Comparison of ENCODE assay signal across 8 mouse cellular contexts in genomic region chr17:66755191-66755654, GRCm38 (mm10).
DNase-seq lines count a peak whose midpoint lies in the region; ATAC-seq and TF ChIP-seq lines count a peak whose summit lies in the region.

No protein-coding gene starts in this region.

- peak; percentile 25 for DNase-seq in gastrocnemius, adult 2 months
- DNase-seq in gastrocnemius, postnatal 14 days: no peak
- peak; percentile 71 to 72 for DNase-seq in cerebellum, postnatal 14 days
- DNase-seq in gastrocnemius, postnatal 25 days: peak; percentile 12
- peak; percentile 51 for DNase-seq in kidney, adult 9 months
- DNase-seq in limb, embryonic 11.5 days (ENCODE audit: low spot score): peak; percentile 78
- no peak for DNase-seq in thymus, adult 2 months

- H3K4me2 ChIP-seq in limb, embryonic 11.5 days (ENCODE audit: low read depth, severe bottlenecking): no peak overlapping the region
- no peak overlapping the region for H3K4me2 ChIP-seq in neural tube, embryonic 12.5 days (replicated peaks)

- intact Hi-C loops in gastrocnemius, adult 2 months (cut with DNase I): loop anchor here (5.0 kb wide), 1 partner anchor 73 kb away; no protein-coding TSS in a partner anchor
- intact Hi-C loops in gastrocnemius, postnatal 14 days (cut with DNase I; ENCODE audit: low total_unique reads): no loop called here

- no peak overlapping the region for H3K27ac ChIP-seq in gastrocnemius, adult 2 months
- H3K27ac ChIP-seq in limb, embryonic 11.5 days (replicated peaks; ENCODE audit: low read depth, low read length): no peak overlapping the region
- no peak overlapping the region for H3K27ac ChIP-seq in neural tube, embryonic 12.5 days
- no peak overlapping the region for H3K27ac ChIP-seq in thymus, adult 2 months (ENCODE audit: control insufficient read depth, insufficient read depth, low read length)

- TF ChIP-seq POLR2A in thymus, adult 2 months (IDR thresholded peaks at IDR 0.05; ENCODE audit: control insufficient read depth, extremely low read depth, insufficient read depth, low read length, poor library complexity): no peak

- H3K27me3 ChIP-seq in limb, embryonic 11.5 days (ENCODE audit: control insufficient read depth, insufficient read depth, low read length): peaks cover 9% of the 10 kb centered on the region; the same call in 1 of the 2 replicates
- no peaks in the 10 kb centered on the region for H3K27me3 ChIP-seq in neural tube, embryonic 12.5 days (replicated peaks)
- no peaks in the 10 kb centered on the region for H3K27me3 ChIP-seq in thymus, adult 2 months (ENCODE audit: control insufficient read depth, insufficient read depth, low read length)

- no peaks in the 10 kb centered on the region for H3K9me3 ChIP-seq in limb, embryonic 11.5 days (ENCODE audit: control insufficient read depth, low read length)
- no peaks in the 10 kb centered on the region for H3K9me3 ChIP-seq in neural tube, embryonic 12.5 days

- peak; percentile 54 for TF ChIP-seq CTCF in gastrocnemius, adult 2 months (IDR thresholded peaks at IDR 0.05)
- TF ChIP-seq CTCF in thymus, adult 2 months (IDR thresholded peaks at IDR 0.05; ENCODE audit: borderline replicate concordance, control insufficient read depth, extremely low read depth, insufficient read depth, low read length, poor library complexity): no peak

- no peak overlapping the region for H3K4me3 ChIP-seq in gastrocnemius, adult 2 months
- H3K4me3 ChIP-seq in limb, embryonic 11.5 days (ENCODE audit: low read depth, low read length): no peak overlapping the region
- no peak overlapping the region for H3K4me3 ChIP-seq in neural tube, embryonic 12.5 days
- H3K4me3 ChIP-seq in thymus, adult 2 months (ENCODE audit: control insufficient read depth, insufficient read depth, low read length): no peak overlapping the region

- H3K9ac ChIP-seq in limb, embryonic 11.5 days (ENCODE audit: low read length): no peak overlapping the region
- no peak overlapping the region for H3K9ac ChIP-seq in neural tube, embryonic 12.5 days

- 9% methylated on average over 3 of the region's 3 CpGs for WGBS in limb, embryonic 11.5 days
- WGBS in neural tube, embryonic 12.5 days: 21% methylated on average over 3 of the region's 3 CpGs
- 42% methylated on average over 3 of the region's 3 CpGs for WGBS in thymus, adult 2 months

- peaks cover 4% of the 10 kb centered on the region; the same call in 1 of the 2 replicates for H3K4me1 ChIP-seq in limb, embryonic 11.5 days (ENCODE audit: control insufficient read depth, insufficient read depth, low read length)
- H3K4me1 ChIP-seq in neural tube, embryonic 12.5 days: peaks cover 17% of the 10 kb centered on the region; the same call in 1 of the 2 replicates
- H3K4me1 ChIP-seq in thymus, adult 2 months (replicated peaks; ENCODE audit: control insufficient read depth, insufficient read depth, low read length): no peaks in the 10 kb centered on the region

- ATAC-seq in limb, embryonic 11.5 days (ENCODE audit: insufficient number of reproducible peaks, low FRiP score, low TSS enrichment, low read depth): no peak
- peak; percentile 73 for ATAC-seq in neural tube, embryonic 12.5 days (ENCODE audit: low FRiP score, low read depth)

- no peaks in the 10 kb centered on the region for H3K36me3 ChIP-seq in limb, embryonic 11.5 days (ENCODE audit: control insufficient read depth, insufficient read depth, low read length)
- H3K36me3 ChIP-seq in neural tube, embryonic 12.5 days: no peaks in the 10 kb centered on the region
- no peaks in the 10 kb centered on the region for H3K36me3 ChIP-seq in thymus, adult 2 months (ENCODE audit: control insufficient read depth, insufficient read depth, low read length)

Comparison
In these comparisons a context has a peak if more than half of its experiments do, and no peak if none do; other contexts are left out.
1. DNase-seq: peak in gastrocnemius, adult 2 months (single experiment), cerebellum, postnatal 14 days (2 of 2), gastrocnemius, postnatal 25 days (single experiment), kidney, adult 9 months (single experiment) and limb, embryonic 11.5 days (single experiment); none in gastrocnemius, postnatal 14 days (single experiment) and thymus, adult 2 months (single experiment).